Mouse (Mus musculus) inflammation-experienced regulatory T-cells (primary cell): ENCODE measurements around the gene Timp1. TPM values are rescaled to one million over a fixed set of nuclear protein-coding genes. Genes with fewer than 3 reads are reported as not detected.

Experiments
- polyA plus RNA-seq, 2 experiments: library from polyadenylated mRNA; unstranded; fragments of 100-300 nt; shearing (Covaris generic); gene quantifications; one replicate each; pipeline ENCODE4 v1.2.1; 2017

Gene Timp1
- polyA plus RNA-seq: 1 to 10 TPM in 1 of 2 experiments, under 1 TPM in 1; 0.74 to 1.0 TPM

GRCm38 (mm10) chrX:20869962-20870513, at the start of gene Timp1:
Gene Timp1 (plus strand): TSS chrX:20870166.

DNA sequence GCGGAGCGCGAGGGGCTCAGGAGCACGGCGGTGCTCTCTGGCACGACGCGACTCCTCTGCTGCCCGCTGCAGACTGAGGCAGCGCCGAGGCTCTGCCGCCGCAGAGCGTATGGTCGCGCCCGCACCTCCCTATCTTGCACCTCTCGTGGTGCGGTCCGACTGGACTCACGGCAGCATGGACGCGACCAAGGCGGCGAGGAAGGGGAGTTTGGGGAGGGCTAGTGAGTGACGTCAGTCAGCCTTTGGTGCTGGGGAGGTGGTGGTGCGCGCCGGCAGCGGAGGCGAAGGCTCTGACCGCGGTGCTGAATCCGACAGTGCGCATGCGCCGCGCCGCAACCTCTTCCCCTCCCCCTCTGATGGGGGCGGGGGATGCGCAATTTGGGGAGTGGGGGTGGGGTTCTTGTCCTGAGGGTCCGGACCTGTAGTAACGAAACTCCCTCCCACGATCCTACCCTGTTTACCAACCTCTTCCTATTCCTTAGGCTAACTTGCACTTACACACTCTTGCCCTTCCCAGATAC, 50.9 kb downstream of the Timp1 start, which contains the start of gene Syn1:
TSS of gene Syn1 (minus strand) at position 161 of the 521 bp plus-strand sequence.

Other genes starting within 250 kb of the Timp1 start
- gene Uba1, start 211.8 kb upstream of the Timp1 start, polyA plus RNA-seq: 100 to 1,000 TPM; 199 to 219 TPM
- gene Cdk16, start 182.2 kb upstream of the Timp1 start, polyA plus RNA-seq: 100 to 1,000 TPM in 1 of 2 experiments, 10 to 100 TPM in 1; 72.1 to 112 TPM
- 10 to 100 TPM; 16.2 to 22.6 TPM for gene Usp11, start 166.3 kb upstream of the Timp1 start, polyA plus RNA-seq
- gene Araf, start 72.4 kb upstream of the Timp1 start, polyA plus RNA-seq: 100 to 1,000 TPM; 164 to 204 TPM
- gene Syn1, start 50.8 kb downstream of the Timp1 start, polyA plus RNA-seq: under 1 TPM; 0.06 to 0.56 TPM
- 10 to 100 TPM in 1 of 2 experiments, 1 to 10 TPM in 1; 1.3 to 11.3 TPM for gene Cfp, start 61.4 kb downstream of the Timp1 start, polyA plus RNA-seq
- 10 to 100 TPM in 1 of 2 experiments, 1 to 10 TPM in 1; 9.6 to 10.4 TPM for gene Elk1, start 80.4 kb downstream of the Timp1 start, polyA plus RNA-seq
- gene Uxt, start 91.9 kb downstream of the Timp1 start, polyA plus RNA-seq: 10 to 100 TPM; 37.5 to 38.0 TPM
- 10 to 100 TPM; 10.2 to 13.3 TPM for gene Zfp182, start 192.2 kb downstream of the Timp1 start, polyA plus RNA-seq
- not detected for gene Spaca5, start 198.2 kb downstream of the Timp1 start, polyA plus RNA-seq
- 1 to 10 TPM; 1.5 to 3.7 TPM for gene Zfp300, start 219.4 kb downstream of the Timp1 start, polyA plus RNA-seq
- not detected for gene Ssxa1, start 245.7 kb downstream of the Timp1 start, polyA plus RNA-seq